Mouse (Mus musculus): ENCODE measurements around the gene Lrriq1. TPM values are rescaled to one million over a fixed set of nuclear protein-coding genes. Genes with fewer than 3 reads are reported as not detected.

The Lrriq1 gene
- 0.19 and 0.34 TPM in 2 replicates for polyA plus RNA-seq (2014; fragmentation: Nextera tagmentation; extraction: Ambion mirVana)

GRCm38 (mm10) chr10:103235707-103236459 lies at the start of gene Lrriq1:
Lrriq1 (minus strand) TSS chr10:103236322.
- H3K4me3 ChIP-seq (ENCODE audit: low read depth, low read length), result peak within 1 kb of the TSS; percentile 59
- H3K9me3 ChIP-seq (replicated peaks; ENCODE audit: control insufficient read depth, low read length), result no peaks in the 10 kb centered on the region
- ATAC-seq (replicated peaks; ENCODE audit: insufficient number of reproducible peaks, low FRiP score, low TSS enrichment), result peak; percentile 94
- peak within 1 kb of the TSS; percentile 77 for H3K4me2 ChIP-seq
- peak within 1 kb of the TSS; percentile 49; the same call in 1 of the 2 replicates for H3K9ac ChIP-seq (ENCODE audit: low read depth, low read length)
- H3K36me3 ChIP-seq (ENCODE audit: control insufficient read depth, insufficient read depth, low read length), result no peaks in the 10 kb centered on the region
- no peaks in the 10 kb centered on the region for H3K4me1 ChIP-seq (ENCODE audit: control insufficient read depth, insufficient read depth, low read length)
- 7% methylated on average over 25 of the region's 25 CpGs for WGBS (ENCODE audit: insufficient replicate concordance)
- H3K27ac ChIP-seq (ENCODE audit: low read depth, low read length), result no peak within 1 kb of the TSS
- H3K27me3 ChIP-seq (ENCODE audit: control insufficient read depth, insufficient read depth, low read length), result no peaks in the 10 kb centered on the region

DNA sequence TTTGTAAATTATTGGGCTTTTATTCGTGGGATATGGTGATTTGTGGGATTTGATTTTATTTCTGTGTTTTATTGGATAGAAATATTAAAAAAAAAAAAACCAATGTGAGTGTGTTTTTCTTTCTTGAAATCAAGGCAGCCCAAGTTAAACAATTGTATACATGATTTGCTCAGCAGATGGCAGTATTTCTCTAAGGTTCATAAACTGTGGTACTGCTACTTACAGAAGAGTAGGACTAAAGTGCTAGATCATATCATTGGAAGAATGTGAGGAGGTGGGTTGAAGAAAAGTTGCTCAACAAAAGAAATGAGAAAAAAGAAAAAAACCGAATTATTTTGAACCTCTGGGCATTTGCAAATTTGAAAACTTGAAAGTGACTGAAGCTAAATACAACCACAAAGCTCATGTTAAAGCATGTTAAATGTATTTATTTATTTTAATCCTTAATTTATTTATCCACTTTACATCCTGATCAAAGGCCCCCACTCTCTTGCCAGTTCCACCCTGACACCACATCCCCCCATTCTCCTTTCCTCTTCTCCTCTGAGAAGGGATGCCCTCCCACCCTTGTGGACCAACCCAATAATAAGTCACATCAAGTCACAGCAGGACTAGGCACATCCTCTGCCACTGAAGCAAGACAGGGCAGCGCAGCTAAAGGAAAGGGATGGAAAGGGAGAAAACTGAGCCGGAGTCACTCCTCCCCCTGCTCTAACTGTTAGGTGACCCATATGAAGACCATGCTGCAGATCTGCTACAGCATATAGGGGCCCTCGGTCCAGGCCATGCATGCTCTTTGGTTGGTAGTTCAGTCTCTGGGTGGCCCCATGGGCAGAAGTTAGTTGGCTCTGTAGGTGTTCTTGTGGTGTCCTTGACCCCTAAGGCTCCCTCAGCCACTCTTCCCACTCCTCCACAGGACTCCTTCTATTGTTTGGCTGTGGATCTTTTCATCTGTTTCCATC lies 18.0 kb upstream of the Lrriq1 start:
- no peaks in the 10 kb centered on the region for H3K27me3 ChIP-seq (ENCODE audit: control insufficient read depth, insufficient read depth, low read length)
- no peak for ATAC-seq (replicated peaks; ENCODE audit: insufficient number of reproducible peaks, low FRiP score, low TSS enrichment)
- no peaks in the 10 kb centered on the region for H3K4me1 ChIP-seq (ENCODE audit: control insufficient read depth, insufficient read depth, low read length)
- H3K4me3 ChIP-seq (ENCODE audit: low read depth, low read length), result no peak overlapping the region
- H3K36me3 ChIP-seq (ENCODE audit: control insufficient read depth, insufficient read depth, low read length), result no peaks in the 10 kb centered on the region
- WGBS (ENCODE audit: insufficient replicate concordance), result 49% methylated on average over 5 of the region's 5 CpGs
- no peak overlapping the region for H3K4me2 ChIP-seq
- H3K9ac ChIP-seq (ENCODE audit: low read depth, low read length), result no peak overlapping the region
- no peaks in the 10 kb centered on the region for H3K9me3 ChIP-seq (replicated peaks; ENCODE audit: control insufficient read depth, low read length)
- no peak overlapping the region for H3K27ac ChIP-seq (ENCODE audit: low read depth, low read length)

- H3K27ac ChIP-seq (ENCODE audit: low read depth, low read length), result no peak overlapping the region
- H3K27me3 ChIP-seq (ENCODE audit: control insufficient read depth, insufficient read depth, low read length), result no peaks in the 10 kb centered on the region
- no peaks in the 10 kb centered on the region for H3K36me3 ChIP-seq (ENCODE audit: control insufficient read depth, insufficient read depth, low read length)
- no peaks in the 10 kb centered on the region for H3K4me1 ChIP-seq (ENCODE audit: control insufficient read depth, insufficient read depth, low read length)
- H3K4me2 ChIP-seq, result peak overlapping the region; percentile 77
- ATAC-seq (replicated peaks; ENCODE audit: insufficient number of reproducible peaks, low FRiP score, low TSS enrichment), result no peak
- no peak overlapping the region for H3K9ac ChIP-seq (ENCODE audit: low read depth, low read length)
- H3K4me3 ChIP-seq (ENCODE audit: low read depth, low read length), result peak overlapping the region; percentile 59; the same call in 1 of the 2 replicates
- H3K9me3 ChIP-seq (replicated peaks; ENCODE audit: control insufficient read depth, low read length), result no peaks in the 10 kb centered on the region
- WGBS (ENCODE audit: insufficient replicate concordance), result 19% methylated on average over 4 of the region's 4 CpGs
Measured at GRCm38 (mm10) chr10:103236460-103236772, 294 bp upstream of the Lrriq1 start.

GRCm38 (mm10) chr10:103226646-103227045 lies 9.5 kb downstream of the Lrriq1 start:
- H3K27me3 ChIP-seq (ENCODE audit: control insufficient read depth, insufficient read depth, low read length), result no peaks in the 10 kb centered on the region
- no peaks in the 10 kb centered on the region for H3K36me3 ChIP-seq (ENCODE audit: control insufficient read depth, insufficient read depth, low read length)
- H3K4me2 ChIP-seq, result no peak overlapping the region
- no peaks in the 10 kb centered on the region for H3K4me1 ChIP-seq (ENCODE audit: control insufficient read depth, insufficient read depth, low read length)
- H3K27ac ChIP-seq (ENCODE audit: low read depth, low read length), result no peak overlapping the region
- H3K9me3 ChIP-seq (replicated peaks; ENCODE audit: control insufficient read depth, low read length), result no peaks in the 10 kb centered on the region
- H3K4me3 ChIP-seq (ENCODE audit: low read depth, low read length), result no peak overlapping the region
- WGBS (ENCODE audit: insufficient replicate concordance), result 72% methylated on average over 1 of the region's 1 CpGs
- no peak overlapping the region for H3K9ac ChIP-seq (ENCODE audit: low read depth, low read length)
- ATAC-seq (replicated peaks; ENCODE audit: insufficient number of reproducible peaks, low FRiP score, low TSS enrichment), result no peak; the same call in 1 of the 2 replicates

DNA sequence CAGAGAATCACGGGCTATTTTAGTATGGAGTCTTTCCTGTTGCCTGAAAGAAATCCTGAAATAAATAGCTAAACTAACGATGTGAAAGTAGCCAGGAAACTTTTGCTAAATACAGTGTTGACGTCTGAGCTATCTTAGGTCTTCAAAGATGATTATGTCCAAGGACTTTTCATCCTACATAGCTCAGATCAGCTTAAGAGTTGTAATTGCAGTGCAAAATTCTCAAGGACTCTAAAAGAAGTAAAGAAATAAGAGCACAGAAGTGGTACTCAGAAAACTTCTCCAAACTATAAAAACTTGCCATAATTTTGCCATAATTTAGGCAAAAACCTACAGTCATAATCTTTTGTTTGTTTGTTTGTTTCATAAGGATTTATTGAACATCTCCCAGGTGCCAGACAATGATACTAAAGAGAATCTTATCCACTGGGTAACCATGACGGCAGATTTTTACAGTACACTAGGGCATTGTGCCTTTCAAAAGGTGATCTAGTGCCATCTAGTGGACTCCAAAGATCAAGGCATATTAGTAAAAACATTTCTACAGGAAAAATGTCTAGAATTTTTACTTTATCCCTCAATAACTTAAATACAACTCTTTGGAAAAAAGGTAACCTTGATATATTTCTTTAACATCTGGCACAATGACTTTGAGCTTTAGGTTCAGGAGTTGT lies 41.3 kb downstream of the Lrriq1 start:
- 48% methylated on average over 4 of the region's 4 CpGs for WGBS (ENCODE audit: insufficient replicate concordance)
- Histone ChIP-seq H3K27me3 (ENCODE audit: control insufficient read depth, insufficient read depth, low read length) (no peaks in the 10 kb centered on the region), H3K4me1 (ENCODE audit: control insufficient read depth, insufficient read depth, low read length) (no peaks in the 10 kb centered on the region), H3K9ac (ENCODE audit: low read depth, low read length) (no peak overlapping the region), H3K9me3 (replicated peaks; ENCODE audit: control insufficient read depth, low read length) (no peaks in the 10 kb centered on the region), H3K4me3 (ENCODE audit: low read depth, low read length) (no peak overlapping the region), H3K36me3 (ENCODE audit: control insufficient read depth, insufficient read depth, low read length) (no peaks in the 10 kb centered on the region), H3K4me2 (no peak overlapping the region), H3K27ac (ENCODE audit: low read depth, low read length) (no peak overlapping the region)
- ATAC-seq (replicated peaks; ENCODE audit: insufficient number of reproducible peaks, low FRiP score, low TSS enrichment), result no peak

DNA sequence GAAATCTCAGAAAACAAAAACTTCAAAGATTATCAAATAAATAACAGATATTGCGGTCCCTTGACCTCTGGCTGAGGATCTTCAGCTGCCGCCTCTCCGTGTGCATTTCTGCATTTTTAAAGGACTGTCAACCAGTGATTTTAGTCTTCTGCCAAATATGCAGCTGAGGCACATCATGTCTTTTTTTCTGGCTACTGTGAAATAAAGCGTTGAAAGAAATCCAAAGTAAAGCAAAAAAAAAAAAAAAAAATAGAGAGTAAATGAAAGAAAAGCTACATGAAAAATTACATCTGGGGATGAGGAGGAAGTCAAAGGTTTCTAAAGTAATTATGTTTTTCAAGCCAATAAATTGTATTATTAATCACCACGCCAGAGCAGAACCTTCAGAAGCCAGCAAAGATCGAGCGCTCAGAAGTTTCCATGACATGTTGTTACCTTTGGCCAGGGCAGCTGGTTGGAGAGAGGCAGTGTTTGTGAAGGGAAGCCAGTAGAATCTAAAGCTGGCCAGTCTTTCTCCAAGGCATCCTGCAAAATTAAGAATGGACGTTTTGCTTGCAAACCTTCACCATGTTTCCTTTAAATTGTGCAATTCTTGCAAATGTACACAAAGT lies 90.2 kb downstream of the Lrriq1 start:
- no peak for ATAC-seq (replicated peaks; ENCODE audit: insufficient number of reproducible peaks, low FRiP score, low TSS enrichment)
- Histone ChIP-seq H3K9ac (ENCODE audit: low read depth, low read length) (no peak overlapping the region), H3K9me3 (replicated peaks; ENCODE audit: control insufficient read depth, low read length) (no peaks in the 10 kb centered on the region), H3K36me3 (ENCODE audit: control insufficient read depth, insufficient read depth, low read length) (no peaks in the 10 kb centered on the region), H3K4me3 (ENCODE audit: low read depth, low read length) (no peak overlapping the region), H3K4me1 (ENCODE audit: control insufficient read depth, insufficient read depth, low read length) (no peaks in the 10 kb centered on the region), H3K4me2 (no peak overlapping the region), H3K27ac (ENCODE audit: low read depth, low read length) (no peak overlapping the region), H3K27me3 (ENCODE audit: control insufficient read depth, insufficient read depth, low read length) (no peaks in the 10 kb centered on the region)
- WGBS (ENCODE audit: insufficient replicate concordance), result 59% methylated on average over 8 of the region's 8 CpGs

DNA sequence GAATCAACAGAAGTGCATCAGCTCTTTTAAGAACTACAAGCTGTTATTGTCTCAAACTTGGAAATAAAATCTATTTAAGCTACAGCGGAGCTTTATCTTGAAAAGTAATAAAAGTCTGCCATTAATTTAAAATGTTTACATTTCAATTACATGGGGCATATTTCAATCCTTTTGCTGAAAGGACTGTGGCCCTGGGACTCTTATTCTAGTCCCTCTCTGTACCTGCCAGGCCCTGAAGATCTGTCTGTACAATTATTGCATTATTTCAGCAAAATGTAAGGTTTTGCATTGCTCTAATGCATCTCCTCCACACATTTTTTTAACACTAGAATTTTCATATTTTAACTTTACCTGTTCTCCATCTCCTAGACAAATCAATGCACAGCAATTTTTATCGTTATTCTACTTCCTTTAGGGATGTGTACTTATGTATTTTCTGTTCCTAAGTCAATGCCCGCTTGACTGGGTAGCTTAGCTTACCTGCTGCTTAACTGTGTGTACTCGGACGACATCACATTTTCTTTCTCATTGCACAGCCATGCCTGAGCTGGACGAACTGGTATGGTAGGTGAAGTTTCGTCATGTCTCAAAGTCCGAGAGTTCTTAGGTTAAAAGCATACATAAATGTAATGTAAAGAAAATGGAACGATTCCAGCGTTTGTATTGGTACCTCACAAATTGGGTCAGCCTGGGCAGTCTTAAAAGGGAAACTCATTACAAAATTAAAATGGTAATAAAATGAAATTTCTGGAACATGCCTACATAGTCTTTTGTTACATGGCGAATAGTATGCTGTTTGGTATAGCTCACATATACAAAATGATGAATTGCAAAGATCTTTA lies 91.0 kb downstream of the Lrriq1 start:
- Histone ChIP-seq H3K36me3 (ENCODE audit: control insufficient read depth, insufficient read depth, low read length) (no peaks in the 10 kb centered on the region), H3K27ac (ENCODE audit: low read depth, low read length) (no peak overlapping the region), H3K27me3 (ENCODE audit: control insufficient read depth, insufficient read depth, low read length) (no peaks in the 10 kb centered on the region), H3K9me3 (replicated peaks; ENCODE audit: control insufficient read depth, low read length) (no peaks in the 10 kb centered on the region), H3K4me3 (ENCODE audit: low read depth, low read length) (no peak overlapping the region), H3K4me2 (no peak overlapping the region), H3K9ac (ENCODE audit: low read depth, low read length) (no peak overlapping the region), H3K4me1 (ENCODE audit: control insufficient read depth, insufficient read depth, low read length) (no peaks in the 10 kb centered on the region)
- no peak for ATAC-seq (replicated peaks; ENCODE audit: insufficient number of reproducible peaks, low FRiP score, low TSS enrichment)
- WGBS (ENCODE audit: insufficient replicate concordance), result 72% methylated on average over 11 of the region's 11 CpGs
